Mouse (Mus musculus): ENCODE results near the gene Asxl2. TPM values are rescaled to one million over a fixed set of nuclear protein-coding genes. Genes with fewer than 3 reads are reported as not detected.

Asxl2 gene
- polyA plus RNA-seq, 1 experiment from 2014 or later: 19.7 TPM

Other genes with a start within 250 kb of the Asxl2 start
- 73.4 and 76.3 TPM in 2 replicates for gene Rab10, start 116.9 kb upstream of the Asxl2 start, polyA plus RNA-seq (2014; fragmentation: Nextera tagmentation; extraction: Ambion mirVana)
- gene Kif3c, start 61.7 kb upstream of the Asxl2 start, polyA plus RNA-seq (2014; fragmentation: Nextera tagmentation; extraction: Ambion mirVana): 11.5 and 13.0 TPM in 2 replicates
- 32.6 and 32.8 TPM in 2 replicates for gene Dtnb, start 145.5 kb downstream of the Asxl2 start, polyA plus RNA-seq (2014; fragmentation: Nextera tagmentation; extraction: Ambion mirVana)

Measured in intestine, embryonic 14.5 days (tissue).